Comparison of ENCODE assay signal across 20 mouse cellular contexts in the genomic region with DNA sequence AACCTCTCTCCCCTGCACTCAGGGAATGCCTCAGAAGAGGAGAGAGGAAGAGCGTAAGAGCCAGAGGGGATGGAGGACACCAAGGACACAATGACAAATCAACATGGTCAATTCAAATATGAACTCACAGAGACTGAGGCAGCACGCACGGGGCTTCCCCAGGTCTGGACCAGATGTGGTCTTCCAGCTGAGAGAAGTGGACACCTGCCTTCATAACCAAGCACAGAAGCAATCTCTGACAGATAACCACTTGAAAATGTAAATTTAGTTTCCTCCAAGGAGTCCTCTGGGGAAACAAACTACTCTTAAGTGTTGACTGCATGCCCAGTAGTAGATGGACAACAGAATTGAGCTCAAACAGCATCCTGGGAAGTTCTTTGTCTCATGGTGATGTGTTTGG.
"Had no signal": no experiment of that assay in that cellular context is flagged by ENCODE, and none has a peak within 500 bp of the region (broad histone marks: within the 10 kb centered on the region; RNA-seq: fewer than 3 reads in every experiment).

No protein-coding gene starts in this region.

- H3K9me3 ChIP-seq: kidney, embryonic 15.5 days; liver, embryonic 12.5 days; liver, embryonic 15.5 days; lung, embryonic 15.5 days; midbrain, embryonic 10.5 days; midbrain, embryonic 13.5 days; neural tube, embryonic 13.5 days had no signal

- H3K36me3 ChIP-seq: kidney, embryonic 15.5 days; liver, embryonic 12.5 days; liver, embryonic 15.5 days; lung, embryonic 15.5 days; midbrain, embryonic 10.5 days; midbrain, embryonic 13.5 days; neural tube, embryonic 13.5 days had no signal

- H3K9ac ChIP-seq: kidney, embryonic 15.5 days; liver, embryonic 12.5 days; liver, embryonic 15.5 days; lung, embryonic 15.5 days; midbrain, embryonic 13.5 days; neural tube, embryonic 13.5 days had no signal

- H3K27me3 ChIP-seq: kidney, embryonic 15.5 days; liver, embryonic 12.5 days; liver, embryonic 15.5 days; lung, embryonic 15.5 days; midbrain, embryonic 13.5 days; neural tube, embryonic 13.5 days had no signal

- H3K4me3 ChIP-seq: kidney, embryonic 15.5 days; left cerebral cortex, adult 2 months; liver, embryonic 12.5 days; liver, embryonic 15.5 days; lung, embryonic 15.5 days; megakaryocyte, embryonic 14.5 days; midbrain, embryonic 10.5 days; midbrain, embryonic 13.5 days; myocyte; neural tube, embryonic 13.5 days had no signal

- DNase-seq: kidney, adult 8-10 months; kidney, postnatal 10 days; kidney, postnatal 36 days; layer of hippocampus, postnatal 36 days; lung, adult 18-20 months; lung, postnatal 10 days; lung, postnatal 36 days; retina, postnatal 1 day; thymus, postnatal 25 days had no signal

- H3K27ac ChIP-seq: kidney, embryonic 15.5 days; left cerebral cortex, adult 2 months; liver, embryonic 12.5 days; liver, embryonic 15.5 days; lung, embryonic 15.5 days; midbrain, embryonic 10.5 days; midbrain, embryonic 13.5 days; neural tube, embryonic 13.5 days had no signal

- H3K4me1 ChIP-seq: kidney, embryonic 15.5 days; lung, embryonic 15.5 days; midbrain, embryonic 10.5 days; midbrain, embryonic 13.5 days; neural tube, embryonic 13.5 days had no signal

- ATAC-seq: liver, embryonic 12.5 days; midbrain, embryonic 13.5 days; midbrain, embryonic 16.5 days had no signal

- H3K4me2 ChIP-seq: kidney, embryonic 15.5 days; liver, embryonic 15.5 days; lung, embryonic 15.5 days; midbrain, embryonic 13.5 days; neural tube, embryonic 13.5 days had no signal
